Mouse (Mus musculus): ENCODE data around the gene Olfr19.
"Not testable (repeated sequence)": the region's sequence is repeated elsewhere in the genome, so short reads cannot be mapped to it uniquely, and the experiment has no call there.

Olfr19 gene

GRCm38 (mm10) chr16:16676305-16676704 is at the start of gene Olfr19:
Olfr19 (minus strand) TSS chr16:16676405.
- DNase-seq (ENCODE audit: low spot score) = no peak

- DNase-seq (ENCODE audit: low spot score) = no peak
Observed at GRCm38 (mm10) chr16:16684975-16685374, 8.8 kb upstream of the Olfr19 start.

DNA sequence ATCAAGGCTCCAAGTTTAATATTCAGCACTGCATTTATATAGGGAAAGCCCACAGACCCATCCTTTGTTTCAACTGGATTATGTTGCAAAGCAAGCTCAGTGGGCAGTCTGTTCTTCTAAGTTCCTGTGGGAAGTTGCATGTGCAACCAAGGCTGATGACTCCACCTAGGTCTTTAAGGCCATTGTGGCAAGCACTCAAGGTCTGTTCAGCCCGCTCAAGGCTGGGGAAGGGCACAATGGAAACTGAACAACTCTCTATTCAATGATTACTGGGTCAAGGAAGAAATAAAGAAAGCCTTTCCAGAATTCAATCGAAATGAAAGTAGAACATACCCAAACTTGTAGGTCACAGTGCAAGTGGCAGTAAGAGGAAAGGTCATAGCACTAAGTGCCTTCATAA is 7.8 kb upstream of the Olfr19 start:
- no peak for DNase-seq (ENCODE audit: low spot score)

- DNase-seq (ENCODE audit: low spot score) = no peak
Observed at GRCm38 (mm10) chr16:16664994-16665393, 11.2 kb downstream of the Olfr19 start.

DNA sequence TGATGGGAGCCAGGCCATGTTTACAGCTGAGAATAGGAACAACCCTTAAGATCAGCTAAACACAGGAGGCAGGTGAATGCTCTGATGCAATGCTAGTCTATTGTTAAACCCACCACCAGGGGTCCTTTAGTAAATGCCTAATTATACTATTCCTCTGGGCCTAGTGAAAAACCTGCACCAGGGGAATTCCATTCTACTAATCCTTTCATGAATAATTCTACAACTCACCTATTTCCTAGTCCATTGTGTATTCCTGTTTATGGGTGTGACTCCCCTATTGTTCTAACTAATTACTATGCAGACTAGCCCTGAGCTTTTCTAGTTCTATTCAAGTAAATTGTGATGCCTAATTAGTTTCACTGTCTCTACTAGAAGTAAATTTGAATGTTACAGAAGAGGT is 11.7 kb downstream of the Olfr19 start:
- not testable (repeated sequence) for DNase-seq (ENCODE audit: low spot score)

DNA sequence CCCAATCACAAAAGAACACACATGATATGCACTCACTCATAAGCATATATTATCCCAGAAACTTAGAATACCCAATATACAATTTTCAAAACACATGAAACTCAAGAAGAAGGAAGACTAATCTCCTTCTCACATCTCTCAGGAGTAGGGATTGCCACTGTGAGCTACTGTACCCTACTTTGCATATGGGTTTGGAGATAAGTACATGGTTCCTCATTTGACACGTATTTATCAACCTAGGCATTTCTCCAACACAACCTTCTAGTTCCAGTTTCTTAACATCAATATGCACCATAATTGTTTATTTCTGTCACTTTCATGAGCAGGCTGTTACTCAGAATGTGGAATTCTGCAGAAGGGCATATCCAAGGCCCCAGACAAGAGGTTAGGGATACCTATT is 31.1 kb downstream of the Olfr19 start:
- DNase-seq (ENCODE audit: low spot score) = no peak

DNA sequence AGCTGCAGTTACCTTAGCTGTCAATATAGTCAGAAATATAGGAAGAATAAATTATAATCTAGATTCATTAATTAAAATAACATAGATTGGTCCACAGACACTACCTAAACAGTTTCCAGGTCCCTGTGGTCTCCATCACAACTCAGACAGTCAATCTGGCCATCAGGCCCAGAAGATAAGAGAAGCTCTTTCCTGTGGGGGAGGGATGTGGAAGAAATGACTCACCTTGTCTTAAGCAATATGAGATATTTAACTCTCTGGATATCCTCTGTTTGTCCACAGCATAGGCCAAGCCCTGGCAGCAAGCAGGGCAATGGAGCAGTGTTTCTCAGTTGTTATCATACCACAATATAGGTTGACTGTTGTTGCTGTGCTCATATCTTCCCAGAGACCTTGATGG is 42.5 kb downstream of the Olfr19 start:
- no peak for DNase-seq (ENCODE audit: low spot score)
